Mouse (Mus musculus): ENCODE data around the gene Pagr1a.

DNA sequence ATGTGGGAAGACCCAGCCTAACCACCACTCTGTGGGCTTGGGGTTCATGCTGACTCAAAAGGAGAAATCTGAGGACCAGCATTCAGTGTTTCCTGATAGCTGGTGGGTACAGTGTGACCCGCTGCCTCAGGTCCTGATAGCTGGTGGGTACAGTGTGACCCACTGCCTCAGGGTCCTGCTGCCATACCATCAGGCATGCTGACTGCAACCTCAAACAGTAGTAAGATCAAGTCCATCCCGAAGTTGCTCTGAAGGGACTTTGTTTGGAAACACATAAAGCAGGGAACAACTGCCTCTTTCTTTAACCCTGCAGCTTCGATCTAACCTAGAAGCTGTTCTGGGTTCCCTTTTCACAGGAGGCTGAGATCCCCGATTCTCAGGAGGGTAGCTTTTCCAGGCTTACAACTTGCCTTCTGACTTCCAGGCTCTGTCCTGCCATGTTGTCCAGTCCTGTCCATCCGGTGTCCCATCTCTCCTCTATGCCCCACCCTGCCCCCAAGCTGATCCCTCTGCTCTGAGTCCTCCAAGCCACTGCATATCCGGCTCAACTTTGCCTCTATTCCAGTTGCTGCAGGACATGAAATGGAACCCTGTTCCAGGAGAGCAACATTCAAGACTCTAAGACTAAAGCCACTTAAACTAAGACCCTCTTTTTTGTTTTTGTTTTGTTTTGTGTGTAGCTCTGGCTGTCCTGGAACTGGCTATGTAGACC is 9.7 kb downstream of the Pagr1a start:
- no peak for TF ChIP-seq USF1 (IDR thresholded peaks at IDR 0.05; ENCODE audit: low read depth)
- TF ChIP-seq REST (IDR thresholded peaks at IDR 0.05; ENCODE audit: insufficient read depth, insufficient read length) = no peak
- no peak for TF ChIP-seq POLR2A (IDR thresholded peaks at IDR 0.05; ENCODE audit: insufficient read length, low read depth)
- no peak for TF ChIP-seq TCF12 (IDR thresholded peaks at IDR 0.05; ENCODE audit: insufficient read depth, poor library complexity, severe bottlenecking)
- no peak for TF ChIP-seq CEBPB (IDR thresholded peaks at IDR 0.05; ENCODE audit: insufficient read depth, poor library complexity, severe bottlenecking)
- TF ChIP-seq E2F4 (IDR thresholded peaks at IDR 0.05; ENCODE audit: insufficient read depth) = no peak
- TF ChIP-seq MYOD1 (IDR thresholded peaks at IDR 0.05; ENCODE audit: control insufficient read depth in 1 of 3, insufficient read length in 2 of 3, low read depth in 2 of 3) = no peak
- no peak for TF ChIP-seq TCF3 (IDR thresholded peaks at IDR 0.05; ENCODE audit: insufficient read length, low read depth)

Data from myocyte (in vitro differentiated cells).